Mouse (Mus musculus) hindbrain, embryonic 10.5 days (tissue): Measurements from ENCODE around the gene Slc15a3. TPM values are rescaled to one million over a fixed set of nuclear protein-coding genes. Genes with fewer than 3 reads are reported as not detected.

Experiments
- DNase-seq: peaks from one replicate; pipeline ENCODE4 v3.0.0-alpha.2; 2017; ENCODE audit warnings: low spot score
- H3K27ac ChIP-seq: fragments of 300-500 bp; sonication (generic); 2 replicates; pipeline ENCODE4 v1.5.1; 2016; ENCODE audit warnings: mild to moderate bottlenecking, moderate library complexity
- H3K27me3 ChIP-seq: fragments of 300-500 bp; sonication (generic); 2 replicates; pipeline ENCODE4 v1.6.1; 2016; ENCODE audit warnings: mild to moderate bottlenecking; ENCODE audit not compliant: poor library complexity, insufficient read depth, severe bottlenecking
- H3K36me3 ChIP-seq: fragments of 300-500 bp; sonication (generic); 2 replicates; pipeline ENCODE4 v1.6.1; 2016; ENCODE audit warnings: mild to moderate bottlenecking, moderate library complexity
- H3K4me1 ChIP-seq: fragments of 300-500 bp; sonication (generic); replicated peaks from 2 replicates; pipeline ENCODE4 v1.6.1; 2016; ENCODE audit warnings: mild to moderate bottlenecking
- H3K4me3 ChIP-seq: fragments of 300-500 bp; sonication (generic); 2 replicates; pipeline ENCODE4 v1.5.1; 2016; ENCODE audit warnings: mild to moderate bottlenecking, moderate library complexity
- H3K9me3 ChIP-seq: fragments of 300-500 bp; sonication (generic); 2 replicates; pipeline ENCODE4 v1.6.1; 2016; ENCODE audit warnings: mild to moderate bottlenecking, moderate library complexity
- WGBS: fragments of 180-500 bp; shearing (Covaris S2); methylation state at CpG from one replicate; pipeline ENCODE4 v1.1.7; 2016; 5-methylcytosine and 5-hydroxymethylcytosine counted together
- polyA plus RNA-seq: library from polyadenylated mRNA; unstranded; fragments of >200 nt; fragmentation: Nextera tagmentation; extraction: Ambion mirVana; gene quantifications from 2 replicates; pipeline ENCODE4 v1.2.1, GENCODE M21; 2016

Gene Slc15a3
- polyA plus RNA-seq, 1 experiment from 2014 or later: 0.93 TPM

- no peak for DNase-seq
- Histone ChIP-seq H3K27me3 (peaks cover 8% of the 10 kb centered on the region), H3K9me3 (no peaks in the 10 kb centered on the region), H3K27ac (no peak within 1 kb of the TSS), H3K4me1 (peaks cover 6% of the 10 kb centered on the region; the same call in 1 of the 2 replicates), H3K4me3 (no peak within 1 kb of the TSS), H3K36me3 (no peaks in the 10 kb centered on the region)
- WGBS: 90% methylated on average over 16 of the region's 16 CpGs
These were observed 9.9 kb upstream of the Slc15a3 start, which contains the start of gene Cd6 for GRCm38 (mm10) chr19:10829436-10830175. Gene Cd6 (minus strand): TSS chr19:10830058.

- H3K27ac ChIP-seq: no peak overlapping the region
- WGBS: 11% methylated on average over 5 of the region's 5 CpGs
- peak; percentile 66 for DNase-seq
- H3K4me3 ChIP-seq: no peak overlapping the region
- no peaks in the 10 kb centered on the region for H3K36me3 ChIP-seq
- H3K27me3 ChIP-seq: peaks cover 8% of the 10 kb centered on the region
- H3K9me3 ChIP-seq: no peaks in the 10 kb centered on the region
- no peaks in the 10 kb centered on the region for H3K4me1 ChIP-seq
These were observed 8.1 kb upstream of the Slc15a3 start for GRCm38 (mm10) chr19:10831424-10831823.

GRCm38 (mm10) chr19:10832030-10832429, 7.5 kb upstream of the Slc15a3 start:
- Histone ChIP-seq H3K4me3 (no peak overlapping the region), H3K27ac (no peak overlapping the region), H3K4me1 (no peaks in the 10 kb centered on the region), H3K9me3 (no peaks in the 10 kb centered on the region), H3K27me3 (peaks cover 8% of the 10 kb centered on the region), H3K36me3 (no peaks in the 10 kb centered on the region)
- 80% methylated on average over 3 of the region's 3 CpGs for WGBS
- DNase-seq: no peak

GRCm38 (mm10) chr19:10833611-10834010, 5.9 kb upstream of the Slc15a3 start:
- H3K9me3 ChIP-seq: no peaks in the 10 kb centered on the region
- DNase-seq: no peak
- peaks cover 13% of the 10 kb centered on the region for H3K27me3 ChIP-seq
- no peaks in the 10 kb centered on the region for H3K4me1 ChIP-seq
- no peaks in the 10 kb centered on the region for H3K36me3 ChIP-seq
- H3K4me3 ChIP-seq: no peak overlapping the region
- WGBS: 84% methylated on average over 3 of the region's 3 CpGs
- no peak overlapping the region for H3K27ac ChIP-seq

GRCm38 (mm10) chr19:10835671-10836070, 3.9 kb upstream of the Slc15a3 start:
- Histone ChIP-seq H3K9me3 (no peaks in the 10 kb centered on the region), H3K4me3 (no peak overlapping the region), H3K4me1 (no peaks in the 10 kb centered on the region; the same call in 1 of the 2 replicates), H3K27ac (no peak overlapping the region), H3K27me3 (peaks cover 33% of the 10 kb centered on the region), H3K36me3 (no peaks in the 10 kb centered on the region)
- no peak for DNase-seq
- 60% methylated on average over 3 of the region's 3 CpGs for WGBS

- Histone ChIP-seq H3K9me3 (no peaks in the 10 kb centered on the region), H3K4me3 (0 out of 2 replicates have a peak overlapping the region, but pooled peaks have one; percentile 9), H3K36me3 (no peaks in the 10 kb centered on the region), H3K27ac (peak overlapping the region; percentile 59; the same call in 1 of the 2 replicates), H3K4me1 (peaks cover 24% of the 10 kb centered on the region), H3K27me3 (peaks cover 54% of the 10 kb centered on the region)
- WGBS: 29% methylated on average over 16 of the region's 16 CpGs
- peak; percentile 72 for DNase-seq
These were observed 2.4 kb downstream of the Slc15a3 start for GRCm38 (mm10) chr19:10841721-10842626.

GRCm38 (mm10) chr19:10842914-10843313, 3.4 kb downstream of the Slc15a3 start:
- Histone ChIP-seq H3K27me3 (peaks cover 54% of the 10 kb centered on the region), H3K9me3 (no peaks in the 10 kb centered on the region), H3K4me1 (peaks cover 24% of the 10 kb centered on the region), H3K27ac (no peak overlapping the region), H3K36me3 (no peaks in the 10 kb centered on the region), H3K4me3 (no peak overlapping the region)
- 48% methylated on average over 24 of the region's 24 CpGs for WGBS
- no peak for DNase-seq

GRCm38 (mm10) chr19:10844206-10844605, 4.7 kb downstream of the Slc15a3 start:
- no peaks in the 10 kb centered on the region for H3K9me3 ChIP-seq
- H3K36me3 ChIP-seq: no peaks in the 10 kb centered on the region
- no peak overlapping the region for H3K4me3 ChIP-seq
- H3K4me1 ChIP-seq: peaks cover 24% of the 10 kb centered on the region
- DNase-seq: no peak
- H3K27ac ChIP-seq: no peak overlapping the region
- peaks cover 43% of the 10 kb centered on the region for H3K27me3 ChIP-seq
- 90% methylated on average over 5 of the region's 5 CpGs for WGBS

GRCm38 (mm10) chr19:10845454-10845853, 5.9 kb downstream of the Slc15a3 start:
- Histone ChIP-seq H3K4me3 (no peak overlapping the region), H3K27ac (no peak overlapping the region), H3K36me3 (no peaks in the 10 kb centered on the region), H3K27me3 (peaks cover 32% of the 10 kb centered on the region), H3K4me1 (peaks cover 24% of the 10 kb centered on the region), H3K9me3 (no peaks in the 10 kb centered on the region)
- WGBS: 83% methylated on average over 3 of the region's 3 CpGs
- DNase-seq: no peak

- no peak for DNase-seq
- Histone ChIP-seq H3K9me3 (no peaks in the 10 kb centered on the region), H3K27me3 (peaks cover 29% of the 10 kb centered on the region), H3K27ac (no peak overlapping the region), H3K4me1 (peaks cover 23% of the 10 kb centered on the region), H3K36me3 (no peaks in the 10 kb centered on the region), H3K4me3 (no peak overlapping the region)
- 76% methylated on average over 7 of the region's 7 CpGs for WGBS
These were observed 6.6 kb downstream of the Slc15a3 start for GRCm38 (mm10) chr19:10846150-10846549.

- H3K9me3 ChIP-seq: no peaks in the 10 kb centered on the region
- no peak overlapping the region for H3K4me3 ChIP-seq
- 49% methylated on average over 3 of the region's 3 CpGs for WGBS
- H3K4me1 ChIP-seq: peaks cover 10% of the 10 kb centered on the region
- H3K36me3 ChIP-seq: no peaks in the 10 kb centered on the region
- no peak overlapping the region for H3K27ac ChIP-seq
- no peak for DNase-seq
- peaks cover 24% of the 10 kb centered on the region for H3K27me3 ChIP-seq
These were observed 8.0 kb downstream of the Slc15a3 start for GRCm38 (mm10) chr19:10847311-10848087.

- Histone ChIP-seq H3K9me3 (no peaks in the 10 kb centered on the region), H3K36me3 (peaks cover 52% of the 10 kb centered on the region), H3K4me1 (peaks cover 14% of the 10 kb centered on the region; the same call in 1 of the 2 replicates), H3K27me3 (no peaks in the 10 kb centered on the region), H3K27ac (no peak overlapping the region), H3K4me3 (no peak overlapping the region)
- WGBS: 92% methylated on average over 3 of the region's 3 CpGs
- DNase-seq: no peak
These were observed 15.9 kb downstream of the Slc15a3 start for GRCm38 (mm10) chr19:10855422-10855821.
